Mouse (Mus musculus): ENCODE results near the gene Chchd1.

Gene Chchd1

GRCm38 (mm10) chr14:20702741-20703381, at the start of gene Chchd1:
Gene Chchd1 (plus strand): TSS chr14:20703006.
- peak; percentile 94 for DNase-seq (ENCODE audit: low spot score)

GRCm38 (mm10) chr14:20654690-20655421, 48.0 kb upstream of the Chchd1 start:
- no peak for DNase-seq (ENCODE audit: low spot score)

- DNase-seq (ENCODE audit: low spot score): no peak
Observed at GRCm38 (mm10) chr14:20655731-20656130, 47.1 kb upstream of the Chchd1 start.

- DNase-seq (ENCODE audit: low spot score): no peak
Observed at GRCm38 (mm10) chr14:20656361-20656760, 46.4 kb upstream of the Chchd1 start, which contains the start of gene Myoz1. Gene Myoz1 (minus strand): TSS chr14:20656540.

- DNase-seq (ENCODE audit: low spot score): peak; percentile 36
Observed at GRCm38 (mm10) chr14:20658326-20658725, 44.5 kb upstream of the Chchd1 start.

- no peak for DNase-seq (ENCODE audit: low spot score)
Observed at GRCm38 (mm10) chr14:20658902-20659301, 43.9 kb upstream of the Chchd1 start.

GRCm38 (mm10) chr14:20659687-20660086, 43.1 kb upstream of the Chchd1 start:
- DNase-seq (ENCODE audit: low spot score): no peak

GRCm38 (mm10) chr14:20660827-20661660, 41.8 kb upstream of the Chchd1 start:
- DNase-seq (ENCODE audit: low spot score): peak; percentile 90

GRCm38 (mm10) chr14:20661661-20662331, 41.0 kb upstream of the Chchd1 start:
- DNase-seq (ENCODE audit: low spot score): no peak

- DNase-seq (ENCODE audit: low spot score): no peak
Observed at GRCm38 (mm10) chr14:20662740-20663139, 40.1 kb upstream of the Chchd1 start.

- DNase-seq (ENCODE audit: low spot score): no peak
Observed at GRCm38 (mm10) chr14:20663601-20664000, 39.2 kb upstream of the Chchd1 start.

- DNase-seq (ENCODE audit: low spot score): no peak
Observed at GRCm38 (mm10) chr14:20664436-20664835, 38.4 kb upstream of the Chchd1 start.

- DNase-seq (ENCODE audit: low spot score): no peak
Observed at GRCm38 (mm10) chr14:20667469-20667868, 35.3 kb upstream of the Chchd1 start.

- no peak for DNase-seq (ENCODE audit: low spot score)
Observed at GRCm38 (mm10) chr14:20668154-20668810, 34.5 kb upstream of the Chchd1 start, which contains the start of gene Synpo2l. Gene Synpo2l (minus strand): TSS chr14:20668354.

GRCm38 (mm10) chr14:20672990-20673389, 29.8 kb upstream of the Chchd1 start:
- no peak for DNase-seq (ENCODE audit: low spot score)

GRCm38 (mm10) chr14:20673735-20674063, 29.1 kb upstream of the Chchd1 start:
- DNase-seq (ENCODE audit: low spot score): peak; percentile 34

- DNase-seq (ENCODE audit: low spot score): peak; percentile 100
Observed at GRCm38 (mm10) chr14:20674064-20674833, 28.6 kb upstream of the Chchd1 start, which contains the start of gene Sec24c. Gene Sec24c (plus strand): TSS chr14:20674308.

GRCm38 (mm10) chr14:20677906-20678305, 24.9 kb upstream of the Chchd1 start:
- no peak for DNase-seq (ENCODE audit: low spot score)

GRCm38 (mm10) chr14:20681742-20682141, 21.1 kb upstream of the Chchd1 start:
- no peak for DNase-seq (ENCODE audit: low spot score)

GRCm38 (mm10) chr14:20682498-20682897, 20.3 kb upstream of the Chchd1 start:
- no peak for DNase-seq (ENCODE audit: low spot score)

- no peak for DNase-seq (ENCODE audit: low spot score)
Observed at GRCm38 (mm10) chr14:20686576-20686975, 16.2 kb upstream of the Chchd1 start.

All from urinary bladder, postnatal 25 days (tissue).